Mouse (Mus musculus) midbrain, embryonic 10.5 days (tissue): ENCODE data around the gene Myadm. TPM values are rescaled to one million over a fixed set of nuclear protein-coding genes. Genes with fewer than 3 reads are reported as not detected.

Experiments
- polyA plus RNA-seq: library from polyadenylated mRNA; unstranded; fragments of >200 nt; fragmentation: Nextera tagmentation; extraction: Ambion mirVana; gene quantifications from 2 replicates; pipeline ENCODE4 v1.2.1, GENCODE M21; 2016

The Myadm gene
- polyA plus RNA-seq, 1 experiment from 2014 or later: 29.6 TPM

Other genes with a start within 250 kb of the Myadm start
- 0.14 and 0.17 TPM in 2 replicates for gene AU018091, start 119.9 kb upstream of the Myadm start, polyA plus RNA-seq
- not detected in 2 replicates for gene Nlrp12, start 39.3 kb upstream of the Myadm start, polyA plus RNA-seq
- 0.71 and 1.2 TPM in 2 replicates for gene Prkcg, start 99 bp downstream of the Myadm start, polyA plus RNA-seq
- 1.7 and 2.7 TPM in 2 replicates for gene Cacng7, start 43.9 kb downstream of the Myadm start, polyA plus RNA-seq
- 5.1 and 8.3 TPM in 2 replicates for gene Cacng8, start 101.6 kb downstream of the Myadm start, polyA plus RNA-seq
- gene Cacng6, start 135.1 kb downstream of the Myadm start, polyA plus RNA-seq: not detected in 2 replicates
- not detected in 2 replicates for gene Tarm1, start 213.5 kb downstream of the Myadm start, polyA plus RNA-seq